Mouse (Mus musculus): Measurements from ENCODE around the gene Slc6a9. TPM values are rescaled to one million over a fixed set of nuclear protein-coding genes. Genes with fewer than 3 reads are reported as not detected.

Gene Slc6a9
- polyA plus RNA-seq, 1 experiment from 2014 or later: 5.9 TPM

Other genes starting within 250 kb of the Slc6a9 start
- gene Dmap1, start 152.2 kb upstream of the Slc6a9 start, polyA plus RNA-seq (2014; fragmentation: Nextera tagmentation; extraction: Ambion mirVana): 46.4 and 49.5 TPM in 2 replicates
- not detected in 2 replicates for gene Gm12845, start 110.1 kb upstream of the Slc6a9 start, polyA plus RNA-seq (2014; fragmentation: Nextera tagmentation; extraction: Ambion mirVana)
- not detected in 2 replicates for gene Klf17, start 68.9 kb upstream of the Slc6a9 start, polyA plus RNA-seq (2014; fragmentation: Nextera tagmentation; extraction: Ambion mirVana)
- gene Ccdc24, start 38.1 kb downstream of the Slc6a9 start, polyA plus RNA-seq (2014; fragmentation: Nextera tagmentation; extraction: Ambion mirVana): 0.49 and 0.70 TPM in 2 replicates
- gene B4galt2, start 49.0 kb downstream of the Slc6a9 start, polyA plus RNA-seq (2014; fragmentation: Nextera tagmentation; extraction: Ambion mirVana): 13.8 and 18.2 TPM in 2 replicates
- gene Atp6v0b, start 52.8 kb downstream of the Slc6a9 start, polyA plus RNA-seq (2014; fragmentation: Nextera tagmentation; extraction: Ambion mirVana): 222 and 250 TPM in 2 replicates
- 10.4 and 10.6 TPM in 2 replicates for gene Dph2, start 57.5 kb downstream of the Slc6a9 start, polyA plus RNA-seq (2014; fragmentation: Nextera tagmentation; extraction: Ambion mirVana)
- gene Ipo13, start 80.5 kb downstream of the Slc6a9 start, polyA plus RNA-seq (2014; fragmentation: Nextera tagmentation; extraction: Ambion mirVana): 35.5 and 36.4 TPM in 2 replicates
- 0.81 and 0.85 TPM in 2 replicates for gene Artn, start 95.3 kb downstream of the Slc6a9 start, polyA plus RNA-seq (2014; fragmentation: Nextera tagmentation; extraction: Ambion mirVana)

Data from heart, embryonic 14.5 days (tissue).